Mouse (Mus musculus) hindbrain, embryonic 16.5 days (tissue): ENCODE results near the gene Gm20821. TPM values are rescaled to one million over a fixed set of nuclear protein-coding genes. Genes with fewer than 3 reads are reported as not detected.
"Not testable (repeated sequence)": the region's sequence is repeated elsewhere in the genome, so short reads cannot be mapped to it uniquely, and the experiment has no call there.

ENCODE experiments used
- ATAC-seq: fragments of 200-750 bp; cut with Nextera tagmentation; 2 replicates; pipeline ENCODE4 v1.8.0; 2017; ENCODE audit warnings: moderate TSS enrichment, moderate library complexity
- H3K27ac ChIP-seq: fragments of 300-500 bp; sonication (generic); 2 replicates; pipeline ENCODE4 v1.5.1; 2014; ENCODE audit warnings: low read depth, mild to moderate bottlenecking, control low read depth, low read length, moderate library complexity
- H3K27me3 ChIP-seq: fragments of 300-500 bp; sonication (generic); replicated peaks from 2 replicates; pipeline ENCODE4 v1.6.1; 2014; ENCODE audit warnings: low read length; ENCODE audit not compliant: control insufficient read depth, insufficient read depth
- H3K36me3 ChIP-seq: fragments of 300-500 bp; sonication (generic); 2 replicates; pipeline ENCODE4 v1.6.1; 2014; ENCODE audit warnings: mild to moderate bottlenecking, low read length, moderate library complexity, mixed read lengths; ENCODE audit not compliant: control insufficient read depth, insufficient read depth
- H3K4me1 ChIP-seq: fragments of 300-500 bp; sonication (generic); 2 replicates; pipeline ENCODE4 v1.6.1; 2014; ENCODE audit warnings: low read depth, low read length; ENCODE audit not compliant: control insufficient read depth, insufficient read depth
- H3K4me2 ChIP-seq: fragments of 300-500 bp; sonication (generic); 2 replicates; pipeline ENCODE4 v1.6.1; 2014; ENCODE audit warnings: mild to moderate bottlenecking, low read length, control low read depth, moderate library complexity
- H3K4me3 ChIP-seq: fragments of 300-500 bp; sonication (generic); 2 replicates; pipeline ENCODE4 v1.5.1; 2014; ENCODE audit warnings: mild to moderate bottlenecking, low read length, control low read depth, moderate library complexity
- H3K9ac ChIP-seq: fragments of 300-500 bp; sonication (generic); 2 replicates; pipeline ENCODE4 v1.6.1; 2014; ENCODE audit warnings: low read depth, mild to moderate bottlenecking, control low read depth, low read length, moderate library complexity
- H3K9me3 ChIP-seq: fragments of 300-500 bp; sonication (generic); 2 replicates; pipeline ENCODE4 v1.6.1; 2014; ENCODE audit warnings: mild to moderate bottlenecking, low read length, moderate library complexity; ENCODE audit not compliant: control insufficient read depth
- WGBS: fragments of 180-500 bp; shearing (Covaris S2); extraction: QIAGEN DNeasy Blood & Tissue Kit; methylation state at CpG from one replicate; pipeline ENCODE4 v1.1.7; 2014; 5-methylcytosine and 5-hydroxymethylcytosine counted together
- polyA plus RNA-seq: library from polyadenylated mRNA; unstranded; fragments of >200 nt; fragmentation: Nextera tagmentation; extraction: Ambion mirVana; gene quantifications from 2 replicates; pipeline ENCODE4 v1.2.1, GENCODE M21; 2015

The Gm20821 gene
- not detected in 2 replicates for polyA plus RNA-seq

DNA sequence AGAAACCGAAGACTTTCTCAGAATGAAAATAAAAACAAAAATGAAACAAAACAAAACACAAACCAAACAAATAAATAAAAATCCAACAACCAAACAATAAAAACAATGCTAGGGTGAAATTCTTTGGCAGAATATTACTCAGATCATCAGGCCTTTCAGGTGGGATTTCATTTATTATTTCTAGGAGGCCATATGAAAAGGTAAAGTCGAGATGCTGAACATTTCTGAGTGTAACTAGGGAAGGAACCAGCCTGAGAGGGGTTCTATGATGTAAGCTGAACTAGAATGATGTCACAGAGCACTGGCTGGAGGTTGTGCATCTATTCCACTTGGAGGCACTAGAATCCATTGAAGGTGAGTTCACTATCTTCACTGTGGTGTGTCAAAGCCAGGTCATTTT lies at the start of gene Gm20821:
Gm20821 (plus strand) TSS at position 301 of the 400 bp plus-strand sequence.
- H3K27me3 ChIP-seq: not testable (repeated sequence)

More for the DNA sequence above, at the start of gene Gm20821:
- not testable (repeated sequence) for H3K27ac ChIP-seq, H3K9ac ChIP-seq, H3K4me1 ChIP-seq, ATAC-seq, H3K9me3 ChIP-seq, H3K4me3 ChIP-seq, H3K4me2 ChIP-seq, H3K36me3 ChIP-seq
- 43% methylated on average over 2 of the region's 2 CpGs for WGBS
